Mouse (Mus musculus) embryonic facial prominence, embryonic 15.5 days (tissue): ENCODE measurements around the gene Khdrbs1. TPM values are rescaled to one million over a fixed set of nuclear protein-coding genes. Genes with fewer than 3 reads are reported as not detected.
"Not testable (repeated sequence)": the region's sequence is repeated elsewhere in the genome, so short reads cannot be mapped to it uniquely, and the experiment has no call there.

Experiments
- ATAC-seq: fragments of 200-750 bp; cut with Nextera tagmentation; 2 replicates; pipeline ENCODE4 v1.8.0; 2017; ENCODE audit warnings: low read depth, moderate TSS enrichment; ENCODE audit not compliant: insufficient number of reproducible peaks, low FRiP score, low TSS enrichment
- H3K27ac ChIP-seq: fragments of 300-500 bp; sonication (generic); replicated peaks from 2 replicates; pipeline ENCODE4 v1.5.1; 2015; ENCODE audit warnings: mild to moderate bottlenecking, inconsistent platforms
- H3K27me3 ChIP-seq: fragments of 300-500 bp; sonication (generic); 2 replicates; pipeline ENCODE4 v1.6.1; 2015; ENCODE audit warnings: inconsistent platforms
- H3K36me3 ChIP-seq: fragments of 300-500 bp; sonication (generic); 2 replicates; pipeline ENCODE4 v1.6.1; 2015; ENCODE audit warnings: mild to moderate bottlenecking, inconsistent platforms
- H3K4me1 ChIP-seq: fragments of 300-500 bp; sonication (generic); 2 replicates; pipeline ENCODE4 v1.6.1; 2015; ENCODE audit warnings: inconsistent platforms
- H3K4me2 ChIP-seq: fragments of 300-500 bp; sonication (generic); replicated peaks from 2 replicates; pipeline ENCODE4 v1.6.1; 2015; ENCODE audit warnings: mild to moderate bottlenecking, inconsistent platforms
- H3K4me3 ChIP-seq: fragments of 300-500 bp; sonication (generic); replicated peaks from 2 replicates; pipeline ENCODE4 v1.5.1; 2015; ENCODE audit warnings: mild to moderate bottlenecking, inconsistent platforms
- H3K9ac ChIP-seq: fragments of 300-500 bp; sonication (generic); 2 replicates; pipeline ENCODE4 v1.6.1; 2015; ENCODE audit warnings: inconsistent platforms
- H3K9me3 ChIP-seq: fragments of 300-500 bp; sonication (generic); replicated peaks from 2 replicates; pipeline ENCODE4 v1.6.1; 2016; ENCODE audit warnings: inconsistent platforms
- WGBS: fragments of 180-500 bp; shearing (Covaris S2); methylation state at CpG from one replicate; pipeline ENCODE4 v1.1.7; 2015; 5-methylcytosine and 5-hydroxymethylcytosine counted together
- polyA plus RNA-seq: library from polyadenylated mRNA; unstranded; fragments of >200 nt; fragmentation: Nextera tagmentation; extraction: Ambion mirVana; gene quantifications from 2 replicates; pipeline ENCODE4 v1.2.1, GENCODE M21; 2015

Gene Khdrbs1
- polyA plus RNA-seq, 1 experiment from 2014 or later = 99.1 TPM

DNA sequence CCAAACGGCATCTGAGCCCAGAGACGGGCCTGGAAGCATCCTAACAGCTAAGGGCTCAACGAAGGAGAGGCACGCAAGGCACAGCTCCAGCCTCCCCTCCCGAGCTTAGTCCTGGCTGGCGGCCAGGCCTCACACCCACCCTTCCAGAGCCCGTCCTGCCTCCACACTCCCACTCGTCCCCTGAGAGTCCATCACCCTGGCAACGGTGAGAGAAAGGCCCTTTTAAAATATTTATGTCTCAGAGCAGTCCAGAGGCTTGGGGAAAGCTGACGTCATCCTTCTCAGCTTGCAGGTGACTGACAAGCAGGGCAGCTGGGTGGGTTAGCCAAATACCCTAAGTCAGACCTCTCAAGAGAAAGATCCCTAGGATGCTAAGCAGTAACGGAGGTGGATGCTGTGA lies 39.6 kb downstream of the Khdrbs1 start:
- Histone ChIP-seq H3K4me1 (peaks cover 30% of the 10 kb centered on the region), H3K9ac (no peak overlapping the region), H3K4me3 (no peak overlapping the region), H3K9me3 (no peaks in the 10 kb centered on the region), H3K27me3 (no peaks in the 10 kb centered on the region), H3K27ac (peak overlapping the region; percentile 81), H3K4me2 (0 out of 2 replicates have a peak overlapping the region, but pooled peaks have one; percentile 2), H3K36me3 (peaks cover 44% of the 10 kb centered on the region)
- ATAC-seq = peak; percentile 80
- 18% methylated on average over 11 of the region's 11 CpGs for WGBS

DNA sequence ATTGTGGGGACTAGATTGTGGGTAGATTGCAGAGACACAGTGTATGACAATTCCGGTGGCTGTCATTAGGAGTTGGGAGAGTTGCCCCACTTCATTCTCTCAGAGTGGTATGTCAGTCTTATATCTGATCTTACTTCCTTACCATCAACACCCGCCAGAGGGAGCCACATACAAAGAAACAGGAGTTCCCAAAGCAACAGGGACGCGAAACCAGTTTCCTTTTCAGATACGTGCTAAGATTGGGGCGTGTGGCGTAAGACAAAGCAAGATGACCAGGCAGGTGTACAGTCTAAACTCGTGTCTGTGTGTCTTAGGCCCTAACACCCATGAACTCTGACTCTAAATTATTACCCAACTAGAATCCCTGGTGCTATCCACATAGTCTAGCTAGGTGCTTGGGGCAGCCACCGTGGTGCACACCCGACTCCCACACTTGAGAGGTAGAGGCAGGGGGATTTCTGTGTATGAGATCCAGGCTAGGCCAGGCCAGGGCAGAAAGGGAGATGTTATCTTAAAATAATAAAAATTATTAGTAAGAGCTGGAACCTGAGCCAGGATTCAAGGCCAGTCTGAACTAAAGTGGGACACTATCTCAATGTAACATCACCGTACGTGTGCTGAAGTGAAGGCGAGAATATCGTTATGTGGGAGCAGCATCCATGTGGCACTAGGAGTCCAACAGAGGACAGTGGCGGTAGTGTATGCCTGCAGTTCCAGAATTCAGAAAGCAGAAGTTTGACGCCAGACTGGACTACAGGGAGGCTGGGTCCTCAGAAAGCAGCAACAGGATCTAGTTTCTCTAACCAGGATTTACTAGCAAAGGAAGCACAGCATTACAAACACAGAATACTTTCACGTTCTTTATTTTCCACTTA lies 40.4 kb downstream of the Khdrbs1 start:
- H3K9ac ChIP-seq = no peak overlapping the region
- peak overlapping the region; percentile 81 for H3K27ac ChIP-seq
- peaks cover 41% of the 10 kb centered on the region for H3K36me3 ChIP-seq
- peaks cover 35% of the 10 kb centered on the region for H3K4me1 ChIP-seq
- 44% methylated on average over 17 of the region's 17 CpGs for WGBS
- H3K4me3 ChIP-seq = no peak overlapping the region
- no peaks in the 10 kb centered on the region for H3K9me3 ChIP-seq
- ATAC-seq = peak; percentile 0; the same call in 1 of the 2 replicates
- peak overlapping the region; percentile 26; the same call in 1 of the 2 replicates for H3K4me2 ChIP-seq
- H3K27me3 ChIP-seq = no peaks in the 10 kb centered on the region

DNA sequence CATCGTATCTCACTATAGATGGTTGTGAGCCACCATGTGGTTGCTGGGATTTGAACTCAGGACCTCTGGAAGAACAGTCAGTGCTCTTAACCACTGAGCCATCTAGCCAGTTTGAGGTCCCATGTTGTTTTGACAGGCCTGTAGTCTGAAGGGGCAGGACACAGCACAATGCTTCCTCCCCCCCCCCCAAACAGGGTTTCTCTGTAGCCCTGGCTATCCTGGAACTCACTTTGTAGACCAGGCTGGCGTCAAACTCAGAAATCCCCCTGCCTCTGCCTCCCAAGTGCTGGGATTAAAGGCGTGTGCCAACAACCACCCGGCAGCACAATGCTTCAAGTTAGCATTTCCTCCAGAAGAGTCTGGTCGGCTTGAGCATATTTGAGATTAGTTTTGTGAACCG lies 41.4 kb downstream of the Khdrbs1 start:
- not testable (repeated sequence) for H3K9me3 ChIP-seq, ATAC-seq, H3K9ac ChIP-seq, H3K27me3 ChIP-seq, H3K4me3 ChIP-seq, H3K4me2 ChIP-seq, H3K27ac ChIP-seq
- peaks cover 31% of the 10 kb centered on the region for H3K36me3 ChIP-seq
- peaks cover 39% of the 10 kb centered on the region for H3K4me1 ChIP-seq
- 89% methylated on average over 6 of the region's 6 CpGs for WGBS

DNA sequence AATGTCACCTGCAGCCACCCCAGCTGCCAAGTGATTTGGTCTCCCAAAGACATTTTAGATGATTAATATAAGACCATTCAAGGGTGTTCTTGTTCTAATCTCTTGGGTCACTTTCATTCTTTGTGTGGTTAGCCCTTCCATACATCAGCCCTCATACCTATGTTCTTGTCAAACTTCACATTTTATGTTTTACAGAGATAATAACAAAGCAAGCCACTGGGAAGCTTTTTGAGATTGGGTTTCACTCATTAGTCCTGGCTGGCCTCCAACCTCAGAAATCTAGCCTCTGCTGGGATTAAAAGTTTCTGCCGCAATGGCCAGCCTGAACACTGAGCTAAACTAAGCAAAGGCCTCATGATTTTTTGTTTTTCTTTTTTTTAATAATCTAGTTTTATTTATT lies 41.9 kb downstream of the Khdrbs1 start:
- H3K4me1 ChIP-seq = peaks cover 43% of the 10 kb centered on the region
- H3K9me3 ChIP-seq = no peaks in the 10 kb centered on the region
- H3K4me3 ChIP-seq = no peak overlapping the region
- no peak overlapping the region for H3K27ac ChIP-seq
- H3K4me2 ChIP-seq = no peak overlapping the region
- ATAC-seq = no peak
- H3K36me3 ChIP-seq = peaks cover 27% of the 10 kb centered on the region
- no peaks in the 10 kb centered on the region for H3K27me3 ChIP-seq
- 40% methylated on average over 1 of the region's 1 CpGs for WGBS
- no peak overlapping the region for H3K9ac ChIP-seq

GRCm38 (mm10) chr4:129697191-129697590 lies 44.9 kb downstream of the Khdrbs1 start:
- Histone ChIP-seq H3K36me3 (peaks cover 20% of the 10 kb centered on the region), H3K9me3 (no peaks in the 10 kb centered on the region), H3K27me3 (no peaks in the 10 kb centered on the region), H3K4me3 (peak overlapping the region; percentile 72), H3K4me1 (peaks cover 30% of the 10 kb centered on the region), H3K9ac (no peak overlapping the region), H3K27ac (peak overlapping the region; percentile 90), H3K4me2 (peak overlapping the region; percentile 78)
- WGBS = 77% methylated on average over 7 of the region's 7 CpGs
- no peak for ATAC-seq

GRCm38 (mm10) chr4:129696158-129696985 lies 45.7 kb downstream of the Khdrbs1 start, which contains the start of gene Tmem39b:
Gene Tmem39b (minus strand): TSS chr4:129696838.
- H3K4me2 ChIP-seq = peak within 1 kb of the TSS; percentile 78
- peak within 1 kb of the TSS; percentile 53 for H3K9ac ChIP-seq
- peak; percentile 88 for ATAC-seq
- H3K36me3 ChIP-seq = peaks cover 22% of the 10 kb centered on the region
- WGBS = under 1% methylated on average over 55 of the region's 57 CpGs
- no peaks in the 10 kb centered on the region for H3K27me3 ChIP-seq
- peaks cover 22% of the 10 kb centered on the region for H3K4me1 ChIP-seq
- H3K4me3 ChIP-seq = peak within 1 kb of the TSS; percentile 72
- H3K9me3 ChIP-seq = no peaks in the 10 kb centered on the region
- H3K27ac ChIP-seq = peak within 1 kb of the TSS; percentile 90

DNA sequence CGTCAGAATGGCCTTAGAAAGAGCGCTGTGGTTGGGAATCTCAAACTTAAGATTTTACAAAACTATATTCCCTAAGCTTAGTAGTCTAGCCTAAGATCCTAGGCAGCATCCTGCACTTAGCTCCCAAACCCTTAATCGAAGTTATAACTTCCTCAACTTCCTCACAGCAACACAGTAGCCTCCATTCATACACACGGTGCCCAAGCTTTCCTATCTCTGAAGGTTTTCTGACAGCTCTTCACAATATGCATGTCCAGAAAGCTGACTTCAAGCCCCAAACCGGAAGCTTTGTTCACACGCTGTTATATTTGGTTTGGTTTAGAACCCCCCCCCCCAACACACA lies 46.3 kb downstream of the Khdrbs1 start:
- H3K4me1 ChIP-seq = peaks cover 20% of the 10 kb centered on the region
- H3K9ac ChIP-seq = peak overlapping the region; percentile 53
- peak overlapping the region; percentile 72 for H3K4me3 ChIP-seq
- no peaks in the 10 kb centered on the region for H3K9me3 ChIP-seq
- no peak for ATAC-seq
- peaks cover 25% of the 10 kb centered on the region for H3K36me3 ChIP-seq
- H3K27me3 ChIP-seq = no peaks in the 10 kb centered on the region
- 15% methylated on average over 6 of the region's 6 CpGs for WGBS
- peak overlapping the region; percentile 78 for H3K4me2 ChIP-seq
- peak overlapping the region; percentile 90 for H3K27ac ChIP-seq

DNA sequence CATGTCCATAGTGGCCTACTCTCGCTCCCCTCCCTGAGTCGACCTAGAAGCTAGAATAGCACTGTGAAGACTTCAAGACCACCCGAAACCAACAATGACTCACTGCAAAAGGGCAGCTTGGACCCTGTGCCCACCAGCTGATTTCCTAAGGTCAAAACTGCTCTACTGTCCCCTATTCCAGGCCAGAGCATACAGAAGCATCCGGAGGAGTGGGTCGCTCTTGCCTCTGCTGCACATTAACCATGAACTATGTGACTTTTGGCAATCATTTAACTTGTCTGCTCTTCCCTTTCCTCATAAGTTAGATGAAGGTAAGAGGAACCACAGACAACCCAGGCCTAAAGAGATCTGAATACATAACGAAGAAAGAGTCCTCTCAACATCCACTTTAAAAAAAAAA lies 57.6 kb downstream of the Khdrbs1 start:
- 98% methylated on average over 6 of the region's 6 CpGs for WGBS
- H3K4me1 ChIP-seq = no peaks in the 10 kb centered on the region
- H3K27ac ChIP-seq = no peak overlapping the region
- H3K4me3 ChIP-seq = no peak overlapping the region
- no peak overlapping the region for H3K9ac ChIP-seq
- no peaks in the 10 kb centered on the region for H3K9me3 ChIP-seq
- no peak for ATAC-seq
- H3K4me2 ChIP-seq = no peak overlapping the region
- peaks cover 90% of the 10 kb centered on the region for H3K36me3 ChIP-seq
- no peaks in the 10 kb centered on the region for H3K27me3 ChIP-seq

- ATAC-seq = no peak
- WGBS = 86% methylated on average over 11 of the region's 11 CpGs
- H3K9me3 ChIP-seq = no peaks in the 10 kb centered on the region
- H3K27ac ChIP-seq = no peak overlapping the region
- H3K9ac ChIP-seq = no peak overlapping the region
- no peaks in the 10 kb centered on the region for H3K27me3 ChIP-seq
- H3K36me3 ChIP-seq = peaks cover 89% of the 10 kb centered on the region
- H3K4me3 ChIP-seq = no peak overlapping the region
- no peaks in the 10 kb centered on the region for H3K4me1 ChIP-seq
- no peak overlapping the region for H3K4me2 ChIP-seq
Observed at GRCm38 (mm10) chr4:129683901-129684493, 58.1 kb downstream of the Khdrbs1 start.

GRCm38 (mm10) chr4:129681837-129682236 lies 60.3 kb downstream of the Khdrbs1 start:
- Histone ChIP-seq H3K4me3 (no peak overlapping the region), H3K4me1 (no peaks in the 10 kb centered on the region), H3K9me3 (no peaks in the 10 kb centered on the region), H3K36me3 (peaks cover 93% of the 10 kb centered on the region), H3K27ac (no peak overlapping the region), H3K27me3 (no peaks in the 10 kb centered on the region), H3K4me2 (no peak overlapping the region), H3K9ac (no peak overlapping the region)
- WGBS = 93% methylated on average over 11 of the region's 11 CpGs
- ATAC-seq = no peak
